Mouse (Mus musculus) left cerebral cortex, postnatal 10 days (tissue): ENCODE measurements around the gene Rptor. TPM values are rescaled to one million over a fixed set of nuclear protein-coding genes. Genes with fewer than 3 reads are reported as not detected.

ENCODE experiments used
- DNase-seq, 2 experiments: peaks; one replicate each; pipeline ENCODE4 v3.0.0; 2021 to 2022; ENCODE audit warnings: low spot score in 2 of 2, mixed read lengths in 1 of 2; ENCODE audit errors: extremely low spot score in 1 of 2
- intact Hi-C: fragments of 180-260 bp; cut with DNase I; formaldehyde crosslinking; loops from one replicate; pipeline ENCODE4 v1.15.1; 2025
- total RNA-seq, 2 experiments: library from RNA; stranded (reverse); gene quantifications; 2 replicates each; pipeline ENCODE4 v1.2.3; 2021

Rptor gene
- total RNA-seq = 10 to 100 TPM; 51.5 to 53.9 TPM

DNA sequence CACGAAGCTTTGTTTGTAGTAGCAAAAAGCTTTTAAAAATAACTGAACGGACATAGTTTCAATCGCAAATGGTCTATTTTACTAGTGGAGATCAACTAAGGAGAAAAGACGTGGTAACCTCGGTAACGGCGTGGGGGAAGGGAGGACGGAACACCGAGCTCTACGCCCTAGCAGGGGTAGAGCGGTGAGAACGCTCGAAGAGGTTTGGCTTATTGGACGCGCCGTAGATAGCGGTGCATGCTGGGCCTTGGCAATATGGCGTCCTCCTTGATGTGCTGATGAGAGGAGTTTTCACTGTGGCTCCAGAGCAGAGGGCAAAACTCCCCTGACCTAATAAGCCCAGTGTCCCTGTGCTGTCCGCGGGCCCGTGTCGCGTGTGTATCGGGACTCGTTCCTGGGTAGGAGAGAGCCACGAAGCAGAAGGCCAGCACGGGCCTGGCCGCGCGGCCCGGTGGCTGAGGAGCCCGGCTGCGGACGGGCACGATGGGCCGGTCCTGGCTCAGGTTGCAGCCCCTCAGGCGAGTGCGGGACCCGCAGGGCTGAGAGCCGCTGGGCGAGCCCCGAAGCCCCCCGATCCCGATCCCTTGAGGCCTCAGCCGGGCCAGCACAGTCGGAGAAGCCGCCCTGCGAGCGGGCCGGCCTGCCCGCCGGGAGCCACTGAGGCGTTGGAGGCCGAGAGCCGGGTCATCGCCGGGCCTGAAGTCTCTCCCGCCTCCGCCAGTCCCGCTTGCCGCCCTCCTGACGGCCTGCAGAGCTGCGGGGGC is at the start of gene Rptor:
Gene Rptor, plus strand, starts transcription at position 143 of the 764 bp plus-strand sequence.
- DNase-seq = peak; percentile 97 to 98
- intact Hi-C loops = no loop called here

DNA sequence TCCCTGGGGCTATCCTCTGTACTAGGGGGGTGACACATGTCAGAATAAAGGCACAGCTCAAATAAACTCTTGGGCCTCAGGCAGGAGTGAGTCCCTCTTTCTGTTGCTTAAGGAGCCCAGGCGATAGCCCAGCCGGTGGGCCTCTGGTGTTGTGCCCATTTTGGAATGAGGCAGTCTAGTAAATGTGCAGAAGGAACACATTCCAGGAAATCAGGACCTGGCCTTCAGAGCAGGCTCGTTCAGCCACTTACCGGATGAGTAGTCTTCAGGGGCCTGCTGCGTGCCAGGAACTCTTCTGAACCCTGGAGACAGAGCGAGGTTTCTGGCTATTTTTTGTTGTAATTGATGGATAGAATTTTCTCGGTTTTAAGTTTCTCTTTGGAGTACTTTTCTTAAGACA is 48.0 kb upstream of the Rptor start:
- no peak for DNase-seq
- intact Hi-C loops = no loop called here

DNA sequence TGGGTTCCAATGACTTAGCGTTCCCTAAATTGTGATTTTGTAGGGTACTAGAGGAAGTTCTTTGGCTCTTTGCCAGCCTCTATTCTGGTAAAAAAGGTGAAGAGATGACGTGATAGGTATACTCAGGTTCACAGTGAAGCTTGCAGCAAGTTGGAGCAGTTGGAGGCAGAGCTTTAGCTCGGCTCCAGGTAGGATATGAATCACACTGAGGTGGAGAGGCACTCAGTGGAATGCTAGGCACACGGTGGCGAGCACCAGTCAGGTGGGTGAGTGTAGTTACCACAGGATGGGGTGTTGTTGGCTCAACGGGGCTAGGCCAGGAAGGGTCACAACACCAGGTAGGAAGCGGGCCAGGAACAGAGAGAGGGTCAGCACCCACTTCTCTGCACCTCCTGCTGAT is 47.5 kb upstream of the Rptor start:
- intact Hi-C loops = no loop called here
- DNase-seq = no peak

DNA sequence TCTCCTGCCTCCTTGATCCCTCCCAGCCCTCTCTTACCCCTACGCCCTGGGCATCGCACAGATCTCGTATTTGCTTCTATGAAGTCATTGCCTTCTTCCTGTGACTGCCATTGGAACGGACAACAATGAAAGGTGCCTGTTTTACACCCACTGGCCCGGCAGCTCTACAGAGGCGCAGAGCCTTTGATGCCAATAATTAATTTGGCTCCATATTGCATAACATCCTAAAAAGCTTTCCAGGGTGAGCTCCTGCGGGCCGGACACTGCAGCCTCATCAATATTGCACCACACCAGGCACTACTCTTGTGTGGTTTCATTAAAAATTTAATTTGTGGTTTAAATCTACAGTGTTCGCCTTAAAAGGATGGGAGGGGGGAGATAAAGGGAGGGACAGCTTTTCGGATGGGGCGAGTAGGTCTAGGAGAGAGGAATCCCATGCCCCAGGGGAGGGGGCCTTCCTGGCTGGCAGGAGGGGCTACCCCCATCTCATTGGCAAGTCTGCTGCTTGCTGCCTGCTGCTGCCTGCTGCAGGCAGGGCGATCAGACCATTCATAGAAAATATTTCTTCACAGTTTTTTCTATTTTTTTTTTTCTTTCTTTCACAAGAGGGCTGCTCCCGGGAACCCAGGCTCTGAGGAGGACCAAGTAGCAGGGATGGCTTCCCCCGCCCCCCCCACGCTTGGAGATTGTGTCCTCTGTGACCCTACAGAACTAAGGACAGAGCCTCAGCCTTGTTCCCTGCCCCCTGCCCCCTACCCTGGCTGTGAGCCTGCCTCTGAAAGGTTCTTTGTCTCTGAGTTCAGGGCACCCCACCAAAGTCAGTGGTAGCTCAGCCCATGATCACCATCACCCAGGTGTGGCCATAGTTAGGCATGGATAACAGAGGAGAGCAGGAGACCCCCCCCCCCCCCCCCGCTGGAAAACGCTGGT is 44.5 kb upstream of the Rptor start:
- peak in 1 of 2 experiments; percentile 18 for DNase-seq
- intact Hi-C loops = no loop called here

DNA sequence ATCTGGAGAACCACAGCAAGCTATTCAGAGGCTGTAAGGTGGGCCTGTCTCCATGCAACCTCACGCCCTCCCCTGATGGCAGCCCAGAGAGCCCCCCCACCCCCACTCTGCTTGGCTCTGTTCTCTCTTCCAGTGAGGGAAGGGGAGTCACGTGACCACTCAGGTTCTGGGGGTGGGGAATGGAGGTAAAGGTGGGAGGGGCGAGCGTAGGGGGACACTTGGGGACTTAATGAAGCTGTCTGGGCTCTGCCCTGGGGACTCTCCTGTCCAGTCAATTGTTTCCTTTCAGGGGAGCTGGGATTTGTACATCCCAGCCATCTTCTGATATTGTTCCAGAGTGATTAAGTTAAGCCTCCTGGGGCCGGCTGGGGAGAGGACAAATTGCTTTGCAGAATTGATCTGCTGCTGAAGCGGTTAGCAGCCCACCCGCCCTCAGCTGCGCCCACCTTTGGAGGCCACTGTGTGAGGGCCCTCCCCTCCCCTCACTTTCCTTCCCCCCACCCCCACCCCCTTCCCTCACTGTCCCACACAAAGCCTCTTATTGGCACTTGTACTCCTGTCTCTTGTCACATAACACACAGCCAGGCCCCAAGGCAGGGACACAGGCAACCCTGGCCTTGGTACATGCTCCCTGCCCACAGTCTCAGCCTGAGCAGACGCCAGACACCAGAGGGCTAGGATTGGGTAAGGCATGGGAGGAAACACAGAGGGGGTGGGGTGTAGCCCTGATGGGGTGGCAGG is 43.7 kb upstream of the Rptor start:
- intact Hi-C loops = no loop called here
- DNase-seq = peak in 1 of 2 experiments; percentile 26

DNA sequence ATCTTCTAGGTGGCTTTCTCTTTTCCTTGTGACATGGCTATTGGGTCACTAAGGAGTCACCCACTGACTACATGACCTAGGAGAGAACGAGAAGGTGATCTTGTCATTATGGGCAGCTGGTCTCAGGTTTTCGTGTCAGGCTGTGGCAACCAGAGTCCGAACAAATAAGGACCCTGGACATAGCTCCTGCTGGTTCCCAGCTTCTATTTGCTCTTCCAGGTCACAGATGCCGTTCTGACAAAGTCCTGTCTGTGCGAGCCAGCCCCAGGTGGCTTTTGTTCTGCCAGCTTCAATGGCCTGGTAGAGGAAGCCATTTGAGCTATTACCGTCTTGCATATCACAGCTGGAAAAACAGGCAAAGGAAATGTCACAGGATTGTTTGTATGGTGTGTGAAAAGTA is 40.4 kb upstream of the Rptor start:
- intact Hi-C loops = no loop called here
- no peak for DNase-seq

DNA sequence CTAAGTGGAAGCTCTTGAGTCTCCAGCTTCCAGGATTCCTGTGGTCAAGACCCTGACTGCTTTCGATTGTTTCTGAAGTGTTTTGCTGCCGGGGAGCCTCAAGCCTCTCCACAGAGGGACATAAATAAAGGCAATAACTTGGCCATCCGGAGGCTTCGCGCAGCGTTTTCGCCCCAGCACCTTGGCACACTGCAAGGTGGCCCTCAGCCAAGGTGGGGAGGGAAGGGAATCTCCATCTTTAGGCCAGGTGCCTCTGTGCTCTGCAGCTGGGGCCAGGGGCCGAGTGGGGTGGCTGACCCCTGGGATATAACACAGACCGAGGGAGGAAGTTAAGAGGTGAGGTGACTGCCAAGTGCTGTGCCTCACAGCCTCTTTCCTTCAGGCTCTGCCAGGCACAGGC is 39.5 kb upstream of the Rptor start:
- DNase-seq = no peak
- intact Hi-C loops = no loop called here

DNA sequence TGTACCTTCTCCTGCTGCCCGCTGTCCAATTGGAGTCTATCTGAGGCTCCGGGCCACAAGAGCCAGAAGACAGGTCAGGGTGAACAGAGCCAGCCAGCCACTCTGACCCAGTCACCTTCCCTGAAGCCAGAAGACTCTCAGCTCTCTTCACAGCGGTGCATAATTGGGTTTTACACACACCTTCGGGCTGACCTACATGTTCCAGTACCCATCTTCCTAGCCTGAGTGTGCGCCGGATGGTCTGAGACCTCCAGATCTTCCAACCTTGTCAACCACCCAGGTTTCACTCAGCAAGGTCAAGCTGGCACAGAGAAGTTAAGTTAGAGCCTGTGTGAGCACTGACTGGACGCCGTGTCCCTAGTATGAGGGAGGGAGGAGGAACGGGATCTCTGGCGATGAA is 38.3 kb upstream of the Rptor start:
- no peak for DNase-seq
- intact Hi-C loops = no loop called here

DNA sequence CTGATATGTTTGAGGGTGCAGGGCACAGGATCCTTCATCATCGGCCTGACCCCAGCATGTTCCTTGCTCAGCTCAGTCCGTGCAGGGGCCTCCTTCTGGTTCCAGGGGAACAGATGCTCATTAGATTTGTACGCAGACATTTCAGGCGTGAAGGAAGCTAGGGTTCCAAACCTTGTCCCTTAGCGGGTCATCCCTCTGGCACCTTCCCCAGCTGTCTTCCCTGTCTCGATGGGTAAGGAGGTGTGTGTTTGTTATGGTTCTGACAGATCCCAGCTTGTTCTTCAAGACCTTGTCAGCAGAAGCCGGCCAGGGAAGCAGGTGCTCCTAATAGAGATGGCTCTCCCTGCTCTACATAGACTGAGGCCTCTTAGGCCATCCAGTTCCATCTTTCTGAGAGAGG is 37.7 kb upstream of the Rptor start:
- no peak for DNase-seq
- intact Hi-C loops = no loop called here

DNA sequence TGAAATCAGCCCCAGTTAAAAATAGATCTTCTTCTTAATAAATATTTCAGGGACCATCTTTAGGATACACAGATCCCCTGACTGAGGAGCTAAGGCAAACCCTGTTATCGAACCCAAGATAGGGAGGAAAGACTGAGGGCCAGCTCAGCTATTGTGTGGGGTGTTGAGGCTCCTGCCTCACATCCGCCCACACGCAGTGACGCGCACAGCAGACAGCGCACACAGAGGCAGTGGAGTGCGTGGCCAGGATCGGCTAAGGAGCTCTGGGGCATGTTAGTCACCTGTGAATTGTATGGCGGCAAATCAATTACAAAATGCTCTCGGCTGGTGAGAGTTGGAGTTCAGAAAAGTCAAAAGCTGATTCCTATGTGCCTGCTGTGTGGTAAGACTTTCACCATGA is 37.0 kb upstream of the Rptor start:
- intact Hi-C loops = no loop called here
- no peak for DNase-seq

DNA sequence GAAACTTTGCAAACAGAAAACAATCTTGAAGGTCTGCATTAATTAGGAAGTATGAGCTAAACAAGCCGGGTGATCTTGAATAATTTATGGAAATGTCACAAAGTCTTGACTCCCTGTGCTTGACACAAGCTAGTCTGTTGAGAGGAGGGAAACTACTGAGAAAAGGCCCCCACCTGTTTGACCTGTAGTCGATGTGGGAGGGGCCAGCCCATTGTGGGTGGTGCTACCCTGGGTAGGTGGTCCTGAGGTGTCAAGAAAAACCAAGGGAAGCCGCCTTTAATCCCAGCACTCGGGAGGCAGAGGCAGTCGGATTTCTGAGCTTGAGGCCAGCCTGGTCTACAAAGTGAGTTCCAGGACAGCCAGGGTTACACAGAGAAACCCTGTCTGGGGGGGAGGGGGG is 36.5 kb upstream of the Rptor start:
- intact Hi-C loops = no loop called here
- DNase-seq = no peak

DNA sequence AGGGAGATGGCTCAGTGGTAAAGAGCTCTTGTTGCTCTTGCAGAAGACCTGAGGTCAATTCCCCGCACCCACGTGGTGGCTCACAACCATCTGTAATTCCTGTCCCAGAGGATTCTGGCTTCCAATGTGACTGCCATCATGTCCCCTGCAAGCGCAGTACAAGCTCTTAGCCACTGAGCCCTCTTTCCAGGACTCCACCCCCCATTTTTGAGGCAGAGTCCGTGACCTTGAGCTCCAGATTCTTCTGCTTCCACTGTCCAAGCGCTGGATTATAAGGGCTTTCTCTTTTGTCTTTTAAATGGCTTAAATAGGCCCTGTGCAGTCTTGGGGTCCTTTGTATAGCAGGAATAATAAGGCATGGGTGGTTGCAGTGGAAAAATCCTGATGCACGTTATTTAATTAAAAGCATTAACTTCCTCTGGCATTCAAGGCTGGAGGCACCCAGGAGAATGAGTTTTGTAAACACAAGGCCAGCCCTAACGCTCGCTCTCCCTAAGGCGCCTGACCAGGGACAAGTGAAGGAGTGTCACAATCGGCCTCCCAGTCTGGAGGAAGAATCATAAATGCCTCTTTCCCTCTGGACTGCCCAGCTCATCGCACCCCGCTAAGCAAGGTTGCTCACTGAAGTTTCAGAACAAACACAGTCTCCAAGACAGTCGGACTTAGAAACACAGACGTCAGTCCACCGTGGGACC is 30.2 kb upstream of the Rptor start:
- intact Hi-C loops = no loop called here
- no peak for DNase-seq

DNA sequence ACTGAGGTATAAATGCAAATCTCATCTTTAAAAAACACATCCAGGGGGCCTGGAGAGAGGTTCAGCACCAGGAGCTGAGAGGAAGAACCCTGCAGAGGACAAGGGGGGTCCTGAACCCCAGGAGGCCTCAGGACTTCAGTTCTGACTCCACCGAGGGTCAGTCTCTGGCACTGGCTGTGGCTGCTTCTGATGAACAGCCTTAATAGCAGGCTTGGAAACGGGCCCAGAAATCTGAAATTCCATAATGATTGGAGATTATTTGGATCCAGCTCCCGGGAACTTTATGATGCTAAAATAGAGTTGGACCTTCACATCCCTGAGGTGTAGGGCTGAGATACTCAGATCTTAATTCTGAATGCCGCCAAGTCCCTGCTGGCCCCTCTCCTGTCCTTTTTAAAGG is 25.9 kb upstream of the Rptor start:
- DNase-seq = no peak
- intact Hi-C loops = no loop called here

DNA sequence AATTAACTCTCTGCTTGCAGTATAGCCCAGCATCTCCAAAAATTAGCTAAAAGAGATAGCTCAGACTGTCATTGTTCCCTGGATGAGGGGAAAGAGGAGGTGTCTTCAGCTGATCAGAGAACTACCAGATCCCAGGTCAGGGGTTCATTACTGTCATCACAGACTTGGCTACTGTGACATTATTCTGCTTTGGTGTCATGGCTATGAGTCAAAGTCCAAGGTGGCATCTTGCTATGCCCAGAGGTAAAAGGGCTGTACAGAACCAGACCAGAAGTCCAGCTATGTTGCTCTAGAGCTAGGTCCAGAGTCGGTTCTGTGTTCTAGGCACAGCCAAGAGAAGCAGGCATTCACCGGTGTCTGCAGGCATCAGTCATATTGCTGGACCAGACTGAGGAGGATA is 25.0 kb upstream of the Rptor start:
- intact Hi-C loops = no loop called here
- no peak for DNase-seq

DNA sequence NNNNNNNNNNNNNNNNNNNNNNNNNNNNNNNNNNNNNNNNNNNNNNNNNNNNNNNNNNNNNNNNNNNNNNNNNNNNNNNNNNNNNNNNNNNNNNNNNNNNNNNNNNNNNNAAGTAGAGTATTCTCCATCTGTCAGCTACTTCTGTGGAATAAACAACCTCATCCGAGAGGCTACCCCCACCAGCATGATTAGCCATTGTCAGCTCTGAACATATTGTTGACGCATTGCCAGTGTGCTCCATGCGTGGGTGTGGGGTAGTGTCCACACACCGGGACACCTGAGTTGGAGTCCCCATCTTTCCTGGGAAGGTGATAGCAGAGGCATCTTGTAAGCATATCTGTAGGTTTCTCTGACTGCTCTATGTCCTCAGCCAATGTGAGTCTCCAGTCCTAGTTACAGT is 16.2 kb upstream of the Rptor start:
- DNase-seq = no peak
- intact Hi-C loops = no loop called here

DNA sequence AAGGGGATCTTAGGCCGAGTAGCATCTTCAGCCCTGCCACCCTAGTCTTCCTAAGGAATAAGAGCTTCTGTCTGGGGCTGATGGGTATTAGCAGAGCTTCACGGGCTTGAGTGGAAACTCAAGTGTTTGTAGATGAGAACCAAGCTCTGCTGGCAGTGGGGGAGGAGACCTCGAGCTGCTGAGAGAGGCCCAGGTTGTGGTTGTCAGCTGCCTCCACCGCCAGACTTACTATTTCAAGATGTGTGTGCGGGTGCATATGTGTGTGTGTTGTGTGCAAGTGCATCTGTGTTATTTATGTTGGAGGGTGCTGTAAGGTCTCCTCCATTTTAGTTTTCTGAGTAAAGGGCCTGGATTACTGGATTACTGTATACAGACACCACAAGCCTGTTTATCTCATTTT is 15.6 kb upstream of the Rptor start:
- no peak for DNase-seq
- intact Hi-C loops = no loop called here

DNA sequence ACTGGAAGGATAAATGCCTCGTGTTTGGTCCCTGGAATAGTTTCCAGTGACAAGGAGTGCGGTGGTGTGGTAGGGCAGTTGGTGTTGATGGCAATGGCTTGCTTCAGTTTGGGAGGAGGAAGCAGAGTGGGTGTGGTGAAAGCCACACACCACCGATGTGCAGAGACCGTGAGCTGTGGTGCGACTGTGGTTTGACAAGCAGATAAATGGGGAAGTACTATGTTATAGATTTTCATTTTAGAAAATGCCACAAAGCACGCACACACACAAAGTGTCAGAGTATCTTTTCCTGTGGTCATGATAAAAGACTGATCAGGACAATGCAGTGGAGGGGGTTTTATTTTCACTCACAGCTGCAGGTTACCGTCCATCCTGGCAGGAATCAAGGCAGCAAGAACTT is 13.5 kb upstream of the Rptor start:
- DNase-seq = no peak

DNA sequence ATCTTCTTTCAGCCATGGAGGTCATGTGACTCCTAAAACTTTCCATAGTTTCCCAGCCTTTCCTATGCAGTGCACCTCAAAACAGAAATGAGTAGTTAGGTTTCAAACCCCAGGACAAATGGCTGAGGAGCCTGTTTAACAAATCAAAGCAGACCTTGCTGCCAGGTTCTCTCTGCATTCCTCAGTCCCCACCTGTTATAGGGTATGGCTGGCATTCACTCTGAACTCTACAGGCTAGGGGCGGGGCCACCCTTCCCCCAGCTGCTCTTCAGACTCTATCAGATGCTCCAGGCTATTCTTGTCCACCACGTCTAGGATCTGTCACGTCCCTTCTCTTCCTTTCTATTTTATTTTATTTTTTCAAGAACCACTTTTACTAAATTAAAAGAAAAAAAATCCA is 8.7 kb upstream of the Rptor start:
- intact Hi-C loops = no loop called here

More for the DNA sequence above, 13.5 kb upstream of the Rptor start:
- intact Hi-C loops = no loop called here

DNA sequence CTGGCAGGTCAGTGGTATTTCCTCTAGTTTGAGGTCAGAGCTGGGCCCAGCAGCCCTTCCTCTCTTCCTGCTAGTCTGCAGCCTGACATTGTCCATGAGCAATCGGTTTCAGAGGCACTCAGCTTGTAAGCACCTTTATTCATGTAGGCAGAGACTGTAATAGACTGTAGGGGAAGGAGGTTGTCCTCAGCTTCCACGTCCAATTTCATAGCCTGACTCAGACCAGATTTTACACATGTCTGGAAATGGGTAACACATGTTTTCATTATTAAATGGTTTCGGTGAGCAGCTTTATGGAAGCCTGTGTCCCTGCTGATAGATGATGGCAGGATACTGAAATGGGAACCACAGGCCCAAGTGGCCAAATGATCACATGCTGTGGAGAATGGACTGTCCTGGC is 3.8 kb upstream of the Rptor start:
- DNase-seq = no peak
- intact Hi-C loops = no loop called here

More for the DNA sequence above, 8.7 kb upstream of the Rptor start:
- no peak for DNase-seq
